Comparison of ENCODE assay signal across 8 mouse cellular contexts in the genomic region with DNA sequence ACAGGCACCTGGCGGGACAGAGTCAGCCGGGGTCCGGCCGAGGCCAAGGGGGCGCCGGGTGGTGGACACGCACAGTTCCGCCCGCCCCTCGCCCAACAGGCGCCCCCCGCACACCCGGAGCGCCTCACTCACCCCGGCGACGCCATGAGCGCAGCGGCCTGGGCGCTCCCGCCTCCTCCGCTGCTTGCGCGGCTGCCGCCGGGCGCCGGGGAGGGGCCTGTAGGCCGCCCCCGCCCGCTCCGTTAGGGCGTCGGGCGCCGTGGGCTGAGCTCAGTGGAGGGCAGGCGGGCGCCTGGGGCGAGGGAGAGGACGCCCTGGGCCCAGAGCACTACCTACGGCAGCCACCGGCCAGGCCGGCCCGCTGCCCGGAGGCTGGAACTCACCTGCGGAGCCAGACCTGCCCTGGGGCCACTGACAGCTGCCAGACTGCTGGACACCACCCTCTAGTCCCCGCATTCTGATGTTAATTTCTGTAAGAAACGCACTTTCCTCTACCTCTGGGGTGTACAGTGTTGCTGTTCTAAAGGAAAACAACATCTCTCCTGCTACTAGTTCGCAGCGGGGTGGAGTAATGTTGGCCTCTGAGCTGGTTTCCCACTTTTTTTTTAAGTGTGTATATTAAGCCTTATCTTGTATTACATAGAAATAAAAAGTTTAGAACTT. TPM values are rescaled to one million over a fixed set of nuclear protein-coding genes. Genes with fewer than 3 reads are reported as not detected.
DNase-seq lines count a peak whose midpoint lies in the region; ATAC-seq and TF ChIP-seq lines count a peak whose summit lies in the region.

No protein-coding gene starts in this region.

- ATAC-seq in megakaryocyte progenitor cell, adult 5-6 weeks (replicated peaks; ENCODE audit: poor library complexity) = peak; percentile 90

- peak; percentile 59; the same call in 1 of the 2 replicates for TF ChIP-seq POLR2A in cortical plate, adult 2 months (IDR thresholded peaks at IDR 0.05; ENCODE audit: extremely low read depth, insufficient read depth, low read length)

- TF ChIP-seq CTCF in cortical plate, adult 2 months (IDR thresholded peaks at IDR 0.05; ENCODE audit: extremely low read depth, insufficient read depth, low read length) = no peak

- H3K27ac ChIP-seq in cortical plate, adult 2 months (ENCODE audit: insufficient read depth, low read length) = peak overlapping the region; percentile 96

- peak overlapping the region; percentile 89 for H3K4me3 ChIP-seq in cortical plate, adult 2 months (ENCODE audit: insufficient read depth, low read length)

- intact Hi-C loops in left cerebral cortex, postnatal 14 days (cut with DNase I) = no loop called here

- peak; percentile 88 to 94 for DNase-seq in adrenal gland, adult (ENCODE audit: inconsistent age in 2 of 2, low spot score in 1 of 2)
- DNase-seq in gastrocnemius, postnatal 10 days = peak; percentile 80
- DNase-seq in induced T-regulatory cell, adult 2 months (ENCODE audit: low read depth) = peak; percentile 86
- DNase-seq in left cerebral cortex, postnatal 14 days (ENCODE audit: low spot score in 2 of 2) = peak; percentile 54 to 72
- peak; percentile 80 to 83 for DNase-seq in right cerebral cortex, postnatal 10 days (ENCODE audit: low spot score in 2 of 2)
- DNase-seq in urinary bladder, postnatal 25 days (ENCODE audit: low spot score) = peak; percentile 71

- peaks cover 8% of the 10 kb centered on the region for H3K4me1 ChIP-seq in cortical plate, adult 2 months (ENCODE audit: control insufficient read depth, insufficient read depth, low read length)

RNA-seq across cellular contexts. Expression of gene Urgcp, which starts 21.1 kb away (rescaled TPM):
- polyA plus RNA-seq in cortical plate, adult 2 months (2012; rRNA removed) = 33.0 and 35.1 TPM in 2 replicates
- 10 to 100 TPM; 29.1 to 42.0 TPM for total RNA-seq in gastrocnemius, postnatal 10 days (2021)
- 10 to 100 TPM; 55.9 to 60.8 TPM for total RNA-seq in left cerebral cortex, postnatal 14 days (2021)
- total RNA-seq in megakaryocyte progenitor cell, adult 5-6 weeks (2015) = 4.1 and 4.5 TPM in 2 replicates
- 7.0 and 7.1 TPM in 2 replicates for total RNA-seq in megakaryocyte progenitor cell, adult 5-6 weeks (2017)

RNA-seq across cellular contexts. Expression of gene Mrps24, which starts 25.6 kb away (rescaled TPM):
- 96.6 and 109 TPM in 2 replicates for polyA plus RNA-seq in cortical plate, adult 2 months (2012; rRNA removed)
- 10 to 100 TPM; 84.8 to 90.6 TPM for total RNA-seq in gastrocnemius, postnatal 10 days (2021)
- 10 to 100 TPM; 88.4 to 89.7 TPM for total RNA-seq in left cerebral cortex, postnatal 14 days (2021)
- 85.7 and 101 TPM in 2 replicates for total RNA-seq in megakaryocyte progenitor cell, adult 5-6 weeks (2015)
- total RNA-seq in megakaryocyte progenitor cell, adult 5-6 weeks (2017) = 42.5 and 58.5 TPM in 2 replicates

RNA-seq across cellular contexts. Expression of gene Dbnl, which starts 47.2 kb away (rescaled TPM):
- polyA plus RNA-seq in cortical plate, adult 2 months (2012; rRNA removed) = 78.1 and 82.8 TPM in 2 replicates
- 10 to 100 TPM; 23.6 to 27.1 TPM for total RNA-seq in gastrocnemius, postnatal 10 days (2021)
- 10 to 100 TPM; 78.4 to 79.8 TPM for total RNA-seq in left cerebral cortex, postnatal 14 days (2021)
- total RNA-seq in megakaryocyte progenitor cell, adult 5-6 weeks (2015) = 43.9 and 44.5 TPM in 2 replicates
- total RNA-seq in megakaryocyte progenitor cell, adult 5-6 weeks (2017) = 85.9 and 92.9 TPM in 2 replicates

Comparison
In these comparisons a context has a peak if more than half of its experiments do, and no peak if none do; other contexts are left out.
1. Peak in every context shown above with its lines: DNase-seq, ATAC-seq, H3K4me3 ChIP-seq and H3K27ac ChIP-seq.